Mouse (Mus musculus): ENCODE measurements around the gene Ttbk1. TPM values are rescaled to one million over a fixed set of nuclear protein-coding genes. Genes with fewer than 3 reads are reported as not detected.
"Not testable (repeated sequence)": the region's sequence is repeated elsewhere in the genome, so short reads cannot be mapped to it uniquely, and the experiment has no call there.

The Ttbk1 gene
- polyA plus RNA-seq, 1 experiment from 2014 or later: 0.32 TPM

GRCm38 (mm10) chr17:46511059-46511710 lies 23.7 kb upstream of the Ttbk1 start:
- no peaks in the 10 kb centered on the region for H3K9me3 ChIP-seq (ENCODE audit: control insufficient read depth, low read length)
- H3K4me2 ChIP-seq (ENCODE audit: low read length): no peak overlapping the region
- H3K4me3 ChIP-seq (ENCODE audit: low read depth, low read length): no peak overlapping the region
- H3K27ac ChIP-seq (ENCODE audit: low read depth): no peak overlapping the region
- DNase-seq (ENCODE audit: low spot score) (no peak), ATAC-seq (replicated peaks; ENCODE audit: low FRiP score, low TSS enrichment, low read depth) (0 out of 2 replicates have a peak, but pooled peaks have one; percentile 43)
- H3K4me1 ChIP-seq (replicated peaks; ENCODE audit: control insufficient read depth, insufficient read depth, low read length): no peaks in the 10 kb centered on the region
- H3K9ac ChIP-seq (ENCODE audit: low read length): no peak overlapping the region
- 48% methylated on average over 11 of the region's 11 CpGs for WGBS
- no peaks in the 10 kb centered on the region for H3K36me3 ChIP-seq (ENCODE audit: control insufficient read depth, insufficient read depth, low read length)
- no peaks in the 10 kb centered on the region for H3K27me3 ChIP-seq (replicated peaks; ENCODE audit: control insufficient read depth, insufficient read depth, low read length)

- Histone ChIP-seq H3K4me2 (ENCODE audit: low read length) (no peak overlapping the region), H3K36me3 (ENCODE audit: control insufficient read depth, insufficient read depth, low read length) (no peaks in the 10 kb centered on the region), H3K4me1 (replicated peaks; ENCODE audit: control insufficient read depth, insufficient read depth, low read length) (no peaks in the 10 kb centered on the region), H3K9ac (ENCODE audit: low read length) (no peak overlapping the region), H3K27me3 (replicated peaks; ENCODE audit: control insufficient read depth, insufficient read depth, low read length) (no peaks in the 10 kb centered on the region), H3K9me3 (ENCODE audit: control insufficient read depth, low read length) (no peaks in the 10 kb centered on the region), H3K27ac (ENCODE audit: low read depth) (no peak overlapping the region), H3K4me3 (ENCODE audit: low read depth, low read length) (no peak overlapping the region)
- ATAC-seq (replicated peaks; ENCODE audit: low FRiP score, low TSS enrichment, low read depth) (no peak), DNase-seq (ENCODE audit: low spot score) (no peak)
- WGBS: 90% methylated on average over 3 of the region's 3 CpGs
Measured at GRCm38 (mm10) chr17:46505617-46506016, 18.1 kb upstream of the Ttbk1 start.

GRCm38 (mm10) chr17:46503847-46504638 lies 16.6 kb upstream of the Ttbk1 start:
- Histone ChIP-seq H3K9ac (ENCODE audit: low read length) (no peak overlapping the region), H3K27ac (ENCODE audit: low read depth) (no peak overlapping the region), H3K4me3 (ENCODE audit: low read depth, low read length) (no peak overlapping the region), H3K4me2 (ENCODE audit: low read length) (no peak overlapping the region), H3K36me3 (ENCODE audit: control insufficient read depth, insufficient read depth, low read length) (peaks cover 15% of the 10 kb centered on the region; the same call in 1 of the 2 replicates), H3K27me3 (replicated peaks; ENCODE audit: control insufficient read depth, insufficient read depth, low read length) (no peaks in the 10 kb centered on the region), H3K9me3 (ENCODE audit: control insufficient read depth, low read length) (no peaks in the 10 kb centered on the region), H3K4me1 (replicated peaks; ENCODE audit: control insufficient read depth, insufficient read depth, low read length) (no peaks in the 10 kb centered on the region)
- ATAC-seq (replicated peaks; ENCODE audit: low FRiP score, low TSS enrichment, low read depth): no peak
- DNase-seq (ENCODE audit: low spot score): no peak
- WGBS: 77% methylated on average over 14 of the region's 14 CpGs

- DNase-seq (ENCODE audit: low spot score) (no peak), ATAC-seq (replicated peaks; ENCODE audit: low FRiP score, low TSS enrichment, low read depth) (no peak)
- H3K36me3 ChIP-seq (ENCODE audit: control insufficient read depth, insufficient read depth, low read length): peaks cover 17% of the 10 kb centered on the region; the same call in 1 of the 2 replicates
- H3K4me2 ChIP-seq (ENCODE audit: low read length): no peak overlapping the region
- no peaks in the 10 kb centered on the region for H3K9me3 ChIP-seq (ENCODE audit: control insufficient read depth, low read length)
- no peaks in the 10 kb centered on the region for H3K27me3 ChIP-seq (replicated peaks; ENCODE audit: control insufficient read depth, insufficient read depth, low read length)
- 84% methylated on average over 2 of the region's 2 CpGs for WGBS
- H3K4me1 ChIP-seq (replicated peaks; ENCODE audit: control insufficient read depth, insufficient read depth, low read length): no peaks in the 10 kb centered on the region; the same call in 1 of the 2 replicates
- no peak overlapping the region for H3K9ac ChIP-seq (ENCODE audit: low read length)
- no peak overlapping the region for H3K4me3 ChIP-seq (ENCODE audit: low read depth, low read length)
- no peak overlapping the region for H3K27ac ChIP-seq (ENCODE audit: low read depth)
Measured at GRCm38 (mm10) chr17:46502775-46503174, 15.3 kb upstream of the Ttbk1 start.

- peaks cover 17% of the 10 kb centered on the region; the same call in 1 of the 2 replicates for H3K36me3 ChIP-seq (ENCODE audit: control insufficient read depth, insufficient read depth, low read length)
- H3K27ac ChIP-seq (ENCODE audit: low read depth): no peak overlapping the region
Measured at GRCm38 (mm10) chr17:46497956-46498355, 10.5 kb upstream of the Ttbk1 start.

GRCm38 (mm10) chr17:46496623-46497434 lies 9.4 kb upstream of the Ttbk1 start, which contains the start of gene Dnph1:
Dnph1 (plus strand) TSS chr17:46496711.
- peaks cover 7% of the 10 kb centered on the region for H3K4me1 ChIP-seq (replicated peaks; ENCODE audit: control insufficient read depth, insufficient read depth, low read length)
- peaks cover 5% of the 10 kb centered on the region; the same call in 1 of the 2 replicates for H3K27me3 ChIP-seq (replicated peaks; ENCODE audit: control insufficient read depth, insufficient read depth, low read length)
- peak within 1 kb of the TSS; percentile 82 for H3K4me2 ChIP-seq (ENCODE audit: low read length)
- ATAC-seq (replicated peaks; ENCODE audit: low FRiP score, low TSS enrichment, low read depth): peak; percentile 95
- peak within 1 kb of the TSS; percentile 71 for H3K9ac ChIP-seq (ENCODE audit: low read length)
- peaks cover 17% of the 10 kb centered on the region; the same call in 1 of the 2 replicates for H3K36me3 ChIP-seq (ENCODE audit: control insufficient read depth, insufficient read depth, low read length)
- WGBS: under 1% methylated on average over 44 of the region's 44 CpGs
- H3K27ac ChIP-seq (ENCODE audit: low read depth): peak within 1 kb of the TSS; percentile 43; the same call in 1 of the 2 replicates
- H3K4me3 ChIP-seq (ENCODE audit: low read depth, low read length): peak within 1 kb of the TSS; percentile 66
- DNase-seq (ENCODE audit: low spot score): peak; percentile 89
- no peaks in the 10 kb centered on the region for H3K9me3 ChIP-seq (ENCODE audit: control insufficient read depth, low read length)

More at GRCm38 (mm10) chr17:46497956-46498355, 10.5 kb upstream of the Ttbk1 start:
- Histone ChIP-seq H3K4me3 (ENCODE audit: low read depth, low read length) (no peak overlapping the region), H3K4me1 (replicated peaks; ENCODE audit: control insufficient read depth, insufficient read depth, low read length) (peaks cover 7% of the 10 kb centered on the region), H3K4me2 (ENCODE audit: low read length) (no peak overlapping the region), H3K9me3 (ENCODE audit: control insufficient read depth, low read length) (no peaks in the 10 kb centered on the region), H3K27me3 (replicated peaks; ENCODE audit: control insufficient read depth, insufficient read depth, low read length) (peaks cover 3% of the 10 kb centered on the region; the same call in 1 of the 2 replicates), H3K9ac (ENCODE audit: low read length) (no peak overlapping the region)
- DNase-seq (ENCODE audit: low spot score) (no peak), ATAC-seq (replicated peaks; ENCODE audit: low FRiP score, low TSS enrichment, low read depth) (no peak)
- whole genome bisulfite sequencing: 67% methylated on average over 8 of the region's 8 CpGs

GRCm38 (mm10) chr17:46496081-46496480 lies 8.6 kb upstream of the Ttbk1 start:
- peak overlapping the region; percentile 66; the same call in 1 of the 2 replicates for H3K4me3 ChIP-seq (ENCODE audit: low read depth, low read length)
- H3K9ac ChIP-seq (ENCODE audit: low read length); H3K27me3 ChIP-seq (replicated peaks; ENCODE audit: control insufficient read depth, insufficient read depth, low read length); H3K4me1 ChIP-seq (replicated peaks; ENCODE audit: control insufficient read depth, insufficient read depth, low read length); H3K27ac ChIP-seq (ENCODE audit: low read depth); DNase-seq (ENCODE audit: low spot score); H3K9me3 ChIP-seq (ENCODE audit: control insufficient read depth, low read length); H3K4me2 ChIP-seq (ENCODE audit: low read length); ATAC-seq (replicated peaks; ENCODE audit: low FRiP score, low TSS enrichment, low read depth): not testable (repeated sequence)
- peaks cover 17% of the 10 kb centered on the region; the same call in 1 of the 2 replicates for H3K36me3 ChIP-seq (ENCODE audit: control insufficient read depth, insufficient read depth, low read length)

- no peak overlapping the region for H3K4me3 ChIP-seq (ENCODE audit: low read depth, low read length)
- H3K36me3 ChIP-seq (ENCODE audit: control insufficient read depth, insufficient read depth, low read length): peaks cover 16% of the 10 kb centered on the region; the same call in 1 of the 2 replicates
- no peak for DNase-seq (ENCODE audit: low spot score)
- H3K9ac ChIP-seq (ENCODE audit: low read length): no peak overlapping the region
- no peak for ATAC-seq (replicated peaks; ENCODE audit: low FRiP score, low TSS enrichment, low read depth)
- no peak overlapping the region for H3K4me2 ChIP-seq (ENCODE audit: low read length)
- WGBS: 79% methylated on average over 5 of the region's 5 CpGs
- H3K4me1 ChIP-seq (replicated peaks; ENCODE audit: control insufficient read depth, insufficient read depth, low read length): peaks cover 7% of the 10 kb centered on the region
- H3K27ac ChIP-seq (ENCODE audit: low read depth): no peak overlapping the region
- H3K27me3 ChIP-seq (replicated peaks; ENCODE audit: control insufficient read depth, insufficient read depth, low read length): peaks cover 6% of the 10 kb centered on the region; the same call in 1 of the 2 replicates
- H3K9me3 ChIP-seq (ENCODE audit: control insufficient read depth, low read length): no peaks in the 10 kb centered on the region
Measured at GRCm38 (mm10) chr17:46495486-46495885, 8.0 kb upstream of the Ttbk1 start.

Data from intestine, embryonic 14.5 days (tissue).